Mouse (Mus musculus): Measurements from ENCODE around the gene Baiap2. TPM values are rescaled to one million over a fixed set of nuclear protein-coding genes. Genes with fewer than 3 reads are reported as not detected.

Baiap2 gene
- total and polyA plus RNA-seq, 3 experiments, result 5.8 to 10.9 (median 10.3) TPM

GRCm38 (mm10) chr11:119942201-119942726 is 299 bp upstream of the Baiap2 start:
- Histone ChIP-seq H3K36me3 (ENCODE audit: control insufficient read depth, insufficient read depth, low read length) (no peaks in the 10 kb centered on the region), H3K4me1 (ENCODE audit: control insufficient read depth, insufficient read depth, low read length) (peaks cover 16% of the 10 kb centered on the region), H3K27me3 (ENCODE audit: control insufficient read depth, insufficient read depth, low read length) (no peaks in the 10 kb centered on the region), H3K79me2 (replicated peaks; ENCODE audit: control insufficient read depth, insufficient read depth, low read length) (peaks cover 2% of the 10 kb centered on the region; the same call in 1 of the 2 replicates), H3K27ac (peak overlapping the region; percentile 75), H3K4me3 (peak overlapping the region; percentile 88), H3K9ac (ENCODE audit: low read depth, low read length) (peak overlapping the region; percentile 79)
- intact Hi-C loops (cut with DNase I), result loop anchor here (2.0 kb wide), 1 partner anchor 49 kb away; no protein-coding TSS in a partner anchor
- WGBS, result 1% methylated on average over 41 of the region's 43 CpGs
- no peak for DNase-seq
- TF ChIP-seq EP300 (IDR thresholded peaks at IDR 0.05; ENCODE audit: insufficient read depth, low read depth, low read length) (0 out of 2 replicates have a peak, but pooled peaks have one; percentile 4), CTCF (IDR thresholded peaks at IDR 0.05) (no peak)

- Histone ChIP-seq H3K9ac (ENCODE audit: low read depth, low read length) (peak overlapping the region; percentile 83), H3K27me3 (ENCODE audit: control insufficient read depth, insufficient read depth, low read length) (no peaks in the 10 kb centered on the region), H3K27ac (peak overlapping the region; percentile 85), H3K79me2 (replicated peaks; ENCODE audit: control insufficient read depth, insufficient read depth, low read length) (peaks cover 2% of the 10 kb centered on the region; the same call in 1 of the 2 replicates), H3K4me3 (peak overlapping the region; percentile 74), H3K4me1 (ENCODE audit: control insufficient read depth, insufficient read depth, low read length) (peaks cover 23% of the 10 kb centered on the region), H3K36me3 (ENCODE audit: control insufficient read depth, insufficient read depth, low read length) (no peaks in the 10 kb centered on the region)
- TF ChIP-seq POLR2A (IDR thresholded peaks at IDR 0.05; ENCODE audit: insufficient read depth, low read depth, low read length), result no peak
- TF ChIP-seq CTCF (IDR thresholded peaks at IDR 0.05), result peak; percentile 27
- no peak for TF ChIP-seq EP300 (IDR thresholded peaks at IDR 0.05; ENCODE audit: insufficient read depth, low read depth, low read length)
- intact Hi-C loops (cut with DNase I), result loop anchor here (2.0 kb wide), 1 partner anchor 47 kb away; no protein-coding TSS in a partner anchor
- WGBS, result 9% methylated on average over 32 of the region's 32 CpGs
- DNase-seq, result no peak
Measured at GRCm38 (mm10) chr11:119943428-119943988, 945 bp downstream of the Baiap2 start.

- Histone ChIP-seq H3K27me3 (ENCODE audit: control insufficient read depth, insufficient read depth, low read length) (no peaks in the 10 kb centered on the region), H3K4me1 (ENCODE audit: control insufficient read depth, insufficient read depth, low read length) (peaks cover 28% of the 10 kb centered on the region), H3K4me3 (no peak overlapping the region), H3K9ac (ENCODE audit: low read depth, low read length) (no peak overlapping the region), H3K79me2 (replicated peaks; ENCODE audit: control insufficient read depth, insufficient read depth, low read length) (peaks cover 2% of the 10 kb centered on the region; the same call in 1 of the 2 replicates), H3K27ac (no peak overlapping the region), H3K36me3 (ENCODE audit: control insufficient read depth, insufficient read depth, low read length) (no peaks in the 10 kb centered on the region)
- TF ChIP-seq POLR2A (IDR thresholded peaks at IDR 0.05; ENCODE audit: insufficient read depth, low read depth, low read length) (no peak), EP300 (IDR thresholded peaks at IDR 0.05; ENCODE audit: insufficient read depth, low read depth, low read length) (peak; percentile 47; the same call in 1 of the 2 replicates), CTCF (IDR thresholded peaks at IDR 0.05) (no peak)
- intact Hi-C loops (cut with DNase I), result no loop called here
- 70% methylated on average over 7 of the region's 7 CpGs for WGBS
- DNase-seq, result peak; percentile 44 to 69
Measured at GRCm38 (mm10) chr11:119945343-119945742, 2.8 kb downstream of the Baiap2 start.

DNA sequence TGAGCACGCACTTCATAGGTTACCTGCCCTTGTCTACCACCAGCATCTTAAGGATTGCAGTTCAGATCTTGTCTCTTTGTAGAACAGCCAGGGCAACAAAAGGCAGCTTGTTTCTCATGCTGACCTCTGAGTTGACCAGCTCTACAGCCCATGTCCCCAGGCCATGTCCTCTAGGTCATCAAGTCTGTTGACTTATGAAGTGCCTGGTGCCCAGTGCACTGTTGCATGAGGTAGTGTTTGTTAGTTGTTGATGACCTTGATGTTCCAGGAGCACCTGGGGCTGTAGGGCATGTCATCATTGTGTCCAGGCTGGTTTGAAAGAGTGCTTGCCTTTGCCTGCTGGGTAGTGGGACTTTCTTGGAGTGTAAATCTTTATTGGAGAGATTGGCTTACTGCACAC is 4.9 kb downstream of the Baiap2 start:
- H3K27me3 ChIP-seq (ENCODE audit: control insufficient read depth, insufficient read depth, low read length), result no peaks in the 10 kb centered on the region
- TF ChIP-seq POLR2A (IDR thresholded peaks at IDR 0.05; ENCODE audit: insufficient read depth, low read depth, low read length), result no peak
- TF ChIP-seq CTCF (IDR thresholded peaks at IDR 0.05), result no peak
- TF ChIP-seq EP300 (IDR thresholded peaks at IDR 0.05; ENCODE audit: insufficient read depth, low read depth, low read length), result no peak
- H3K27ac ChIP-seq, result no peak overlapping the region
- peaks cover 37% of the 10 kb centered on the region for H3K4me1 ChIP-seq (ENCODE audit: control insufficient read depth, insufficient read depth, low read length)
- H3K36me3 ChIP-seq (ENCODE audit: control insufficient read depth, insufficient read depth, low read length), result no peaks in the 10 kb centered on the region
- DNase-seq, result no peak
- peaks cover 2% of the 10 kb centered on the region; the same call in 1 of the 2 replicates for H3K79me2 ChIP-seq (replicated peaks; ENCODE audit: control insufficient read depth, insufficient read depth, low read length)
- intact Hi-C loops (cut with DNase I), result no loop called here
- 100% methylated on average over 1 of the region's 1 CpGs for WGBS
- H3K9ac ChIP-seq (ENCODE audit: low read depth, low read length), result no peak overlapping the region
- no peak overlapping the region for H3K4me3 ChIP-seq

DNA sequence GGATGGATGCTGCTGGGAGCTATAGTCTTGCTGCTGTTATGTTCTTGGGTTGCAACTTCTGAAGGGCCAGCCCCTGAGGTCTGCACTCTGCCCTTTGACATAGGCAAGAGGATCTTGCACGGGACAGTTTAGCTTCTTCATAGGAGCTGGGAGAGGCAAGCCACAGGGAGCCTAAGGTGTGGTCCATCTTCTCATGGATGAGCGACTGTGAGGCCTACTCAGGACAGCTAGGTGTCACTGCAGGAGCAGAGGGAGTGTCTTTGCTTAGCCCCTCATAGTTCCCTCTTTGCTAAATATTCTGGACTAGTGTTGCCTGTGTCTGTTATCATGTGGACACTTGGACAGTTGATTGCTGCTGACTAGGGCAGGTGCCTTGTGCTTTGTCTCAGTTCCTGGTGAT is 5.3 kb downstream of the Baiap2 start:
- WGBS, result 64% methylated on average over 2 of the region's 2 CpGs
- intact Hi-C loops (cut with DNase I), result no loop called here
- Histone ChIP-seq H3K9ac (ENCODE audit: low read depth, low read length) (no peak overlapping the region), H3K36me3 (ENCODE audit: control insufficient read depth, insufficient read depth, low read length) (no peaks in the 10 kb centered on the region), H3K4me1 (ENCODE audit: control insufficient read depth, insufficient read depth, low read length) (peaks cover 41% of the 10 kb centered on the region), H3K27me3 (ENCODE audit: control insufficient read depth, insufficient read depth, low read length) (no peaks in the 10 kb centered on the region), H3K79me2 (replicated peaks; ENCODE audit: control insufficient read depth, insufficient read depth, low read length) (peaks cover 2% of the 10 kb centered on the region; the same call in 1 of the 2 replicates), H3K27ac (no peak overlapping the region; the same call in 1 of the 2 replicates), H3K4me3 (no peak overlapping the region)
- DNase-seq, result no peak
- TF ChIP-seq POLR2A (IDR thresholded peaks at IDR 0.05; ENCODE audit: insufficient read depth, low read depth, low read length), result no peak
- TF ChIP-seq CTCF (IDR thresholded peaks at IDR 0.05), result peak; percentile 39

DNA sequence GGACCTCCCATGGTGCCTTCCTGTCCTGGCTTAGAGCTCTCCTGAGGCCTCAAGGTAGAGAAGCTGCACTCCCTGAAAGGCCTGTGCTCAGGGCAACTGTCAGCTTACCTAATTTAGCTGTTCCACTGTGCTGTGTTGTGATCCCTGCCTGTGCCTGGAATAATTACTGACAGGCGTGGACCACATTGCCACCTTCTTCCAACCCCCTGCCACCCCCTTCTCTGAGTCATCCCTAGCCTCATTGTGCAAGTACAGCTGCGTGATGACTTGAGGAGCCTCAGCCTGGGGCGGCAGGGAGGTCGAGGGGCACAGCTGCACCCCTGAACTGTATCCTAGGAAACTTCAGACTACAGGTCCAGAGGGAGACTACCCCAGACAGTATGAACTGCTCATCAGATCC is 5.7 kb downstream of the Baiap2 start:
- no peaks in the 10 kb centered on the region for H3K27me3 ChIP-seq (ENCODE audit: control insufficient read depth, insufficient read depth, low read length)
- peak overlapping the region; percentile 49; the same call in 1 of the 2 replicates for H3K27ac ChIP-seq
- H3K4me3 ChIP-seq, result no peak overlapping the region
- DNase-seq, result no peak
- TF ChIP-seq POLR2A (IDR thresholded peaks at IDR 0.05; ENCODE audit: insufficient read depth, low read depth, low read length) (no peak), EP300 (IDR thresholded peaks at IDR 0.05; ENCODE audit: insufficient read depth, low read depth, low read length) (no peak), CTCF (IDR thresholded peaks at IDR 0.05) (no peak)
- H3K36me3 ChIP-seq (ENCODE audit: control insufficient read depth, insufficient read depth, low read length), result no peaks in the 10 kb centered on the region
- WGBS, result 59% methylated on average over 4 of the region's 4 CpGs
- H3K9ac ChIP-seq (ENCODE audit: low read depth, low read length), result no peak overlapping the region
- peaks cover under 1% of the 10 kb centered on the region; the same call in 1 of the 2 replicates for H3K79me2 ChIP-seq (replicated peaks; ENCODE audit: control insufficient read depth, insufficient read depth, low read length)
- H3K4me1 ChIP-seq (ENCODE audit: control insufficient read depth, insufficient read depth, low read length), result peaks cover 44% of the 10 kb centered on the region
- intact Hi-C loops (cut with DNase I), result no loop called here

Measured in heart, adult 2 months (tissue).